Mouse (Mus musculus) kidney, embryonic 15.5 days (tissue): ENCODE measurements at regions not wholly inside any gene's neighbourhood (a gene's known extent, or its start where the extent isn't known, plus 50 kb on each side); places are given as distances from the start of the nearest gene placed in this dataset.

Experiments
- ATAC-seq: fragments of 200-750 bp; cut with Nextera tagmentation; replicated peaks from 2 replicates; pipeline ENCODE4 v1.8.0; 2017; ENCODE audit warnings: moderate TSS enrichment; ENCODE audit not compliant: low FRiP score
- H3K27ac ChIP-seq: fragments of 300-500 bp; sonication (generic); 2 replicates; pipeline ENCODE4 v1.5.1; 2015; ENCODE audit warnings: mild to moderate bottlenecking, inconsistent platforms
- H3K27me3 ChIP-seq: fragments of 300-500 bp; sonication (generic); 2 replicates; pipeline ENCODE4 v1.6.1; 2015; ENCODE audit warnings: inconsistent platforms
- H3K36me3 ChIP-seq: fragments of 300-500 bp; sonication (generic); 2 replicates; pipeline ENCODE4 v1.6.1; 2015; ENCODE audit warnings: inconsistent platforms
- H3K4me1 ChIP-seq: fragments of 300-500 bp; sonication (generic); 2 replicates; pipeline ENCODE4 v1.6.1; 2015; ENCODE audit warnings: inconsistent platforms
- H3K4me2 ChIP-seq: fragments of 300-500 bp; sonication (generic); 2 replicates; pipeline ENCODE4 v1.6.1; 2015; ENCODE audit warnings: moderate library complexity, mild to moderate bottlenecking, inconsistent platforms
- H3K4me3 ChIP-seq: fragments of 300-500 bp; sonication (generic); replicated peaks from 2 replicates; pipeline ENCODE4 v1.5.1; 2015; ENCODE audit warnings: mild to moderate bottlenecking, inconsistent platforms
- H3K9ac ChIP-seq: fragments of 300-500 bp; sonication (generic); 2 replicates; pipeline ENCODE4 v1.6.1; 2015; ENCODE audit warnings: mild to moderate bottlenecking, inconsistent platforms
- H3K9me3 ChIP-seq: fragments of 300-500 bp; sonication (generic); replicated peaks from 2 replicates; pipeline ENCODE4 v1.6.1; 2016; ENCODE audit warnings: inconsistent platforms
- WGBS: fragments of 180-500 bp; shearing (Covaris S2); methylation state at CpG from one replicate; pipeline ENCODE4 v1.1.7; 2015; ENCODE audit warnings: mixed read lengths; 5-methylcytosine and 5-hydroxymethylcytosine counted together

DNA sequence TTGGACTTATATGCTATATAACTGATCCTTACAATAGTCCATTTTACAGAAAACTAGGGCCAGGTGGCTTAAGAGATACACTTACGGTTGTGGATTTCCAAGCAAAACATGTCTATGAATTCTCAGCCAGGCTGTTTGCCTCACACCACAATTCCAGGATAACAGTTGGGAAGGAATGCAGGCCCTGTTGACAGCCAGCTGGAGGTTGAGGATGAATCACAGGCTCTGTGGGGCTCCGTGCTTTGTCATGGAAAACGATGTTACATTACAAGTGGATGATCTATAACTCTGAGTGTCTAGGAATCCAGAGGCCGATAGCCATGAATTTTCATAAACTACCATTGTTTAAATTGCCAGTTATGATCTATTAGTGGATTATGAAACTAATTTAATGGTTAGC lies 221.9 kb upstream of the Gm6657 start:
- H3K4me1 ChIP-seq: no peaks in the 10 kb centered on the region
- H3K27ac ChIP-seq: no peak overlapping the region
- no peaks in the 10 kb centered on the region for H3K27me3 ChIP-seq
- no peaks in the 10 kb centered on the region for H3K9me3 ChIP-seq
- ATAC-seq: no peak
- no peaks in the 10 kb centered on the region for H3K36me3 ChIP-seq
- H3K4me3 ChIP-seq: no peak overlapping the region
- WGBS: 50% methylated on average over 4 of the region's 4 CpGs
- no peak overlapping the region for H3K4me2 ChIP-seq
- no peak overlapping the region for H3K9ac ChIP-seq

- Histone ChIP-seq H3K4me1 (no peaks in the 10 kb centered on the region), H3K9ac (no peak overlapping the region), H3K27ac (no peak overlapping the region), H3K9me3 (no peaks in the 10 kb centered on the region), H3K36me3 (no peaks in the 10 kb centered on the region), H3K4me3 (no peak overlapping the region), H3K4me2 (no peak overlapping the region), H3K27me3 (no peaks in the 10 kb centered on the region)
- ATAC-seq: no peak
- WGBS: 87% methylated on average over 2 of the region's 2 CpGs
Observed at GRCm38 (mm10) chr12:77976952-77977351, 217.1 kb upstream of the Gm6657 start.

DNA sequence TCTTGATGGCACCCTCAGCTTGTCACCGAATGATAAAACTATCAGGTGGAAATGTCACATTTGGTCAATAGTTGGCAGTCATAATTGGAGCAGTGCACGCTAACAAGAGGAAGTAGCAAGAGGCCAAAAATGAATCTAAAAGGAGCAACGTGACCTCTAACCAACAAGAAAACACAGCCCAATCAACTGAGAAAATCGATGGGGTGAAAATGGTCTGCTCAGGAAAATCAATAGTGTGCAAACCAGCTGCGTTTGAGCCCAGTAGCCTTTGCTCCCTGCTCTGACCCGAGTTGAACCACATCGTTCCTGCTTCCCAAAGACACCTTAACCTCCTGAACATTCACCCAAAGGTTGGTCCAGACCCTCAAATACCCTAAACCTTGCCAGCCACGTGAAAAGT lies 207.3 kb upstream of the Gm6657 start:
- H3K27me3 ChIP-seq: no peaks in the 10 kb centered on the region
- no peak overlapping the region for H3K27ac ChIP-seq
- ATAC-seq: no peak
- H3K9ac ChIP-seq: no peak overlapping the region
- H3K4me3 ChIP-seq: no peak overlapping the region
- H3K4me2 ChIP-seq: no peak overlapping the region
- H3K4me1 ChIP-seq: no peaks in the 10 kb centered on the region
- no peaks in the 10 kb centered on the region for H3K9me3 ChIP-seq
- no peaks in the 10 kb centered on the region for H3K36me3 ChIP-seq
- WGBS: 73% methylated on average over 8 of the region's 8 CpGs

- no peaks in the 10 kb centered on the region for H3K27me3 ChIP-seq
- ATAC-seq: no peak
- 56% methylated on average over 3 of the region's 3 CpGs for WGBS
- H3K4me2 ChIP-seq: no peak overlapping the region
- H3K9me3 ChIP-seq: no peaks in the 10 kb centered on the region
- no peaks in the 10 kb centered on the region for H3K36me3 ChIP-seq
- H3K27ac ChIP-seq: no peak overlapping the region
- no peaks in the 10 kb centered on the region for H3K4me1 ChIP-seq
- H3K9ac ChIP-seq: no peak overlapping the region
- no peak overlapping the region for H3K4me3 ChIP-seq
Observed at GRCm38 (mm10) chr12:77989766-77990165, 204.3 kb upstream of the Gm6657 start.

- no peaks in the 10 kb centered on the region for H3K4me1 ChIP-seq
- H3K9me3 ChIP-seq: no peaks in the 10 kb centered on the region
- no peaks in the 10 kb centered on the region for H3K27me3 ChIP-seq
- H3K36me3 ChIP-seq: no peaks in the 10 kb centered on the region
- ATAC-seq: no peak
- no peak overlapping the region for H3K4me2 ChIP-seq
- H3K9ac ChIP-seq: no peak overlapping the region
- no peak overlapping the region for H3K27ac ChIP-seq
- 73% methylated on average over 6 of the region's 6 CpGs for WGBS
- no peak overlapping the region for H3K4me3 ChIP-seq
Observed at GRCm38 (mm10) chr12:77991627-77992026, 202.4 kb upstream of the Gm6657 start.

- H3K27ac ChIP-seq: no peak overlapping the region
- no peak for ATAC-seq
Observed at GRCm38 (mm10) chr12:77994176-77994575, 199.9 kb upstream of the Gm6657 start.

GRCm38 (mm10) chr12:77997916-77998315 lies 196.1 kb upstream of the Gm6657 start:
- H3K27ac ChIP-seq: no peak overlapping the region
- ATAC-seq: no peak
- no peaks in the 10 kb centered on the region for H3K4me1 ChIP-seq
- no peak overlapping the region for H3K9ac ChIP-seq
- H3K36me3 ChIP-seq: no peaks in the 10 kb centered on the region
- no peak overlapping the region for H3K4me3 ChIP-seq
- no peaks in the 10 kb centered on the region for H3K9me3 ChIP-seq
- 89% methylated on average over 1 of the region's 1 CpGs for WGBS
- H3K27me3 ChIP-seq: no peaks in the 10 kb centered on the region
- no peak overlapping the region for H3K4me2 ChIP-seq

More at GRCm38 (mm10) chr12:77994176-77994575, 199.9 kb upstream of the Gm6657 start:
- Histone ChIP-seq H3K4me1 (no peaks in the 10 kb centered on the region), H3K4me3 (no peak overlapping the region), H3K9me3 (no peaks in the 10 kb centered on the region), H3K36me3 (no peaks in the 10 kb centered on the region), H3K4me2 (no peak overlapping the region), H3K27me3 (no peaks in the 10 kb centered on the region), H3K9ac (no peak overlapping the region)
- 63% methylated on average over 5 of the region's 5 CpGs for WGBS

DNA sequence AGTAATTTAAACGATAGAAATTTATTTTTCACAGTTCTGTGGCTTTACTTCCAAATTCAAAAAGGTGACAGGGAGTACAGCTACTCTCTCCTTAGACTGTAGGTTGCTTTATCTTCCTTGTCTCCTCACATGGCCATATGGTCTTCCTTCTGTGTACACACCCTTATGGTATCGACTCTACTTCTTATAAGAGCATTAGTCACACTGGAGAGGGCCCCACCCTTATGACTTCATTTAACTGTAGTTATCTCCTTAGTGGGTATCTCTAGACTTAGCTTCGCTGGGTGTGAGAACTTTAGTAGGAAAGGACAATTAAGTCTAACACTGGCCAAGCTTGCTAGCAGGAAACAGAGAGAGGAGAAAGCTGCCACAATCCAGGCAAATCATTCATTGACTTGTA lies 193.6 kb upstream of the Gm6657 start:
- Histone ChIP-seq H3K9me3 (no peaks in the 10 kb centered on the region), H3K4me2 (no peak overlapping the region), H3K9ac (no peak overlapping the region), H3K4me1 (no peaks in the 10 kb centered on the region), H3K4me3 (no peak overlapping the region), H3K27me3 (no peaks in the 10 kb centered on the region), H3K36me3 (no peaks in the 10 kb centered on the region), H3K27ac (no peak overlapping the region)
- no peak for ATAC-seq
- WGBS: 87% methylated on average over 3 of the region's 3 CpGs

DNA sequence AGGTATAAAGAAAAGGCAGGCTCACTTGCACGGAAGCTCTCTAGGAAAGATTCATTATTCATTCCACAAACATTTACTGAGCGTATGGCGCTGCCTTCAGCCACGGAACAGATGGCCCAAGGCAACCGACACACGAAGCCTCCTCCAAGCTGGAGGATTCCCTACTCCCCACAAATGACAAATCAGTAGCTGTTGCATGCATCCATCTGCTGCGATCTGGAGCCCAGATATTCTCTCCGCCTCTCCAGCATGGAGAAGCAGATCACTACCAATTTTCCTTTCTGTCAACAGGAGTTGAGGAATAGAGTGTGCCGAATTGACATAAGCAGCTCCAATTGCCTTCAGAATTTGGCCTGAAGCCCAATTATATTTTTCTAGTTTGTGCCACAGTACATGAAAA lies 192.2 kb upstream of the Gm6657 start:
- WGBS: 82% methylated on average over 9 of the region's 9 CpGs
- H3K27me3 ChIP-seq: no peaks in the 10 kb centered on the region
- H3K9ac ChIP-seq: no peak overlapping the region
- H3K9me3 ChIP-seq: no peaks in the 10 kb centered on the region
- no peaks in the 10 kb centered on the region for H3K4me1 ChIP-seq
- no peak overlapping the region for H3K27ac ChIP-seq
- H3K4me3 ChIP-seq: no peak overlapping the region
- H3K36me3 ChIP-seq: no peaks in the 10 kb centered on the region
- no peak overlapping the region for H3K4me2 ChIP-seq
- no peak for ATAC-seq

GRCm38 (mm10) chr12:78033766-78034165 lies 160.3 kb upstream of the Gm6657 start:
- H3K27me3 ChIP-seq: no peaks in the 10 kb centered on the region
- H3K9me3 ChIP-seq: no peaks in the 10 kb centered on the region
- H3K4me1 ChIP-seq: no peaks in the 10 kb centered on the region
- no peak overlapping the region for H3K4me2 ChIP-seq
- H3K36me3 ChIP-seq: no peaks in the 10 kb centered on the region
- H3K4me3 ChIP-seq: no peak overlapping the region
- no peak for ATAC-seq
- H3K27ac ChIP-seq: no peak overlapping the region
- no peak overlapping the region for H3K9ac ChIP-seq

DNA sequence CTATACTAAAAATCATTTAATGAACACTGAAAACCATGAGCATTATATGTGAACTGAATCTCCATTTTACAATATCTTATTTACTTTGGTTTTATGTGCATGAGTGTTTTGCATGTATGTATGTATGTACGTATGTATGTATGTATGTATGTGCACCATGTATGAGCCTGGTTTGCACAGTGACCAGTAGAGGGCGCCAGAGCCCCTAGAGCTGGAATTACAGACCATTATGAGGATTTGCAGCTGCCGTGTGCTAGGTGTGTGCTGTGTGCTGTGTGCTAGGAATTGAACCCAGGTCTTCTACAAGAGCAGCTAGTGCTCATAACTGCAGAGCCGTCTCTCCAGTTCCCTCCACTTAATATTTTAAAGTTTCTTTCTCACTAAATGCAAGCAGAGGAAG lies 147.5 kb upstream of the Gm6657 start:
- Histone ChIP-seq H3K4me2 (no peak overlapping the region), H3K27ac (no peak overlapping the region), H3K36me3 (no peaks in the 10 kb centered on the region), H3K27me3 (no peaks in the 10 kb centered on the region), H3K4me3 (no peak overlapping the region), H3K9ac (no peak overlapping the region), H3K9me3 (0 out of 2 replicates have a peak, but pooled peaks cover 3% of the 10 kb centered on the region), H3K4me1 (no peaks in the 10 kb centered on the region)
- WGBS: 84% methylated on average over 4 of the region's 4 CpGs
- no peak for ATAC-seq

- Histone ChIP-seq H3K27me3 (peaks cover 11% of the 10 kb centered on the region; the same call in 1 of the 2 replicates), H3K4me3 (no peak overlapping the region), H3K4me1 (peaks cover 6% of the 10 kb centered on the region; the same call in 1 of the 2 replicates), H3K4me2 (peak overlapping the region; percentile 45), H3K36me3 (no peaks in the 10 kb centered on the region), H3K9ac (no peak overlapping the region), H3K27ac (no peak overlapping the region), H3K9me3 (no peaks in the 10 kb centered on the region)
- WGBS: 1% methylated on average over 9 of the region's 9 CpGs
- ATAC-seq: peak; percentile 40; the same call in 1 of the 2 replicates
Observed at GRCm38 (mm10) chr12:78055956-78056355, 138.1 kb upstream of the Gm6657 start.

DNA sequence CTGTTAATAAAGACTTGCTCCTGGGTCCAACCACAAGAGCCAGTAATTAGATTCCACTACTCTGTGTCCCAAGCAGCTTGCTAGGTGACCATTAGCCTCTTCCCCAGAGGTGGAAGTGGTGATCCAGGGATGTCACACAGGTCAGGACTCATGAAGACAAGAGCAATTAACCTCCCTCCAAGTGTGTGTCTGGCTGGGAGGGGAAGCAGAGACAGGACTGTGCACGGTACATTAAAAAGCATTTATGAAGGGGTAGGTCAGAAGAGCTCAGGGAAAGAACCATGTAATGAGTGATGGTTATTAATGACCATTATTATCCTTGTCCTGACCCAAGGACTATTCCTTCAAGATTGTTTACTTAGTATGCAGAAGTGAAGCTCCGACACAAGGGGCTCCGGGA lies 136.9 kb upstream of the Gm6657 start:
- no peaks in the 10 kb centered on the region for H3K36me3 ChIP-seq
- H3K9ac ChIP-seq: no peak overlapping the region
- H3K4me3 ChIP-seq: no peak overlapping the region
- H3K9me3 ChIP-seq: no peaks in the 10 kb centered on the region
- no peak overlapping the region for H3K27ac ChIP-seq
- no peak overlapping the region for H3K4me2 ChIP-seq
- H3K4me1 ChIP-seq: peaks cover 6% of the 10 kb centered on the region; the same call in 1 of the 2 replicates
- H3K27me3 ChIP-seq: peaks cover 11% of the 10 kb centered on the region; the same call in 1 of the 2 replicates
- no peak for ATAC-seq
- WGBS: 36% methylated on average over 3 of the region's 3 CpGs
